Mouse (Mus musculus): Measurements from ENCODE around the gene Bag1. TPM values are rescaled to one million over a fixed set of nuclear protein-coding genes. Genes with fewer than 3 reads are reported as not detected.

Bag1 gene
- total and polyA plus RNA-seq, 3 experiments: 194 to 235 TPM; not detected in 1

GRCm38 (mm10) chr4:40974011-40974410 lies 25.9 kb upstream of the Bag1 start:
- H3K36me3 ChIP-seq (ENCODE audit: control insufficient read depth in 1 of 2, insufficient read depth in 2 of 2, low read length in 2 of 2): peaks cover 29 to 30% of the 10 kb centered on the region in 2 experiments
- TF ChIP-seq EP300 (IDR thresholded peaks at IDR 0.05; ENCODE audit: low read depth in 1 of 2, low read length in 2 of 2) (no peak), GATA1 (IDR thresholded peaks at IDR 0.05; ENCODE audit: low read depth, low read length) (no peak), ZC3H11A (IDR thresholded peaks at IDR 0.05; ENCODE audit: low read depth, low read length) (no peak), GABPA (IDR thresholded peaks at IDR 0.05; ENCODE audit: low read depth, low read length) (no peak), RAD21 (IDR thresholded peaks at IDR 0.05; ENCODE audit: low read depth, low read length) (no peak), TCF12 (IDR thresholded peaks at IDR 0.05; ENCODE audit: low read depth, low read length) (no peak), E2F4 (IDR thresholded peaks at IDR 0.05; ENCODE audit: borderline replicate concordance, low read depth, low read length) (no peak), ZKSCAN1 (IDR thresholded peaks at IDR 0.05; ENCODE audit: low read depth, low read length) (no peak), TAL1 (IDR thresholded peaks at IDR 0.05; ENCODE audit: low read length) (no peak), MAFK (IDR thresholded peaks at IDR 0.05; ENCODE audit: borderline replicate concordance, low read depth, low read length) (no peak), MAZ (IDR thresholded peaks at IDR 0.05; ENCODE audit: low read depth, low read length) (no peak), ZNF384 (IDR thresholded peaks at IDR 0.05; ENCODE audit: low read depth, low read length) (no peak), ELF1 (IDR thresholded peaks at IDR 0.05; ENCODE audit: low read depth, low read length) (no peak), MXI1 (IDR thresholded peaks at IDR 0.05; ENCODE audit: low read depth, low read length) (no peak)

GRCm38 (mm10) chr4:40971744-40972143 lies 23.6 kb upstream of the Bag1 start:
- peak overlapping the region; percentile 90 to 94 for H3K4me3 ChIP-seq (ENCODE audit: control insufficient read depth in 1 of 2, insufficient read depth in 1 of 2, low read depth in 2 of 2, low read length in 2 of 2)
- H3K27ac ChIP-seq (ENCODE audit: control insufficient read depth, low read depth, low read length): peak overlapping the region; percentile 78
- H3K4me1 ChIP-seq (ENCODE audit: control insufficient read depth in 1 of 2, insufficient read depth in 2 of 2, low read length in 2 of 2): peaks cover 0 to 24% of the 10 kb centered on the region in 2 experiments; a peak in 3 of 4 replicates
- H3K79me2 ChIP-seq (ENCODE audit: control insufficient read depth, insufficient read depth, low read length, poor library complexity): peaks cover 50% of the 10 kb centered on the region
- DNase-seq (ENCODE audit: low read depth, low spot score): peak; percentile 89
- H3K36me3 ChIP-seq (ENCODE audit: control insufficient read depth in 1 of 2, insufficient read depth in 2 of 2, low read length in 2 of 2): peaks cover 15 to 29% of the 10 kb centered on the region in 2 experiments
- peak overlapping the region; percentile 84 for H3K9ac ChIP-seq (ENCODE audit: control insufficient read depth, low read depth, low read length, poor library complexity, severe bottlenecking)
- H3K9me3 ChIP-seq (replicated peaks; ENCODE audit: insufficient read depth, low read length): no peaks in the 10 kb centered on the region
- H3K27me3 ChIP-seq (ENCODE audit: control insufficient read depth in 1 of 2, insufficient read depth in 2 of 2, low read length in 2 of 2): no peaks in the 10 kb centered on the region
- TF ChIP-seq RAD21 (IDR thresholded peaks at IDR 0.05; ENCODE audit: low read depth, low read length): peak; percentile 28
- TF ChIP-seq TAL1 (IDR thresholded peaks at IDR 0.05; ENCODE audit: low read length): no peak
- TF ChIP-seq CTCF (IDR thresholded peaks at IDR 0.05 in 2 of 3, conservative IDR thresholded peaks at IDR 0.05 in 1 of 3; ENCODE audit: control insufficient read depth in 1 of 3, insufficient read depth in 1 of 3, low read depth in 2 of 3, low read length in 3 of 3, poor library complexity in 1 of 3, severe bottlenecking in 1 of 3): peak; percentile 81 to 87 (median 85)
- no peak for TF ChIP-seq POLR2AphosphoS2 (IDR thresholded peaks at IDR 0.05; ENCODE audit: low read length)
- no peak for TF ChIP-seq RCOR1 (IDR thresholded peaks at IDR 0.05; ENCODE audit: low read depth, low read length)
- no peak for TF ChIP-seq MEF2A (IDR thresholded peaks at IDR 0.05; ENCODE audit: extremely low read depth, insufficient replicate concordance, low read depth, low read length, poor library complexity, severe bottlenecking)
- 0 out of 2 replicates have a peak, but pooled peaks have one; percentile 24 for TF ChIP-seq NELFE (IDR thresholded peaks at IDR 0.05; ENCODE audit: low read depth, low read length)
- peak; percentile 93 for TF ChIP-seq BHLHE40 (IDR thresholded peaks at IDR 0.05; ENCODE audit: borderline replicate concordance, low read depth, low read length)
- peak in 1 of 2 experiments; percentile 36; a peak in 1 of 4 replicates for TF ChIP-seq USF2 (IDR thresholded peaks at IDR 0.05; ENCODE audit: borderline replicate concordance in 1 of 2, insufficient read depth in 1 of 2, low read depth in 1 of 2, low read length in 2 of 2)
- TF ChIP-seq TBP (IDR thresholded peaks at IDR 0.05; ENCODE audit: low read depth, low read length): no peak
- TF ChIP-seq SIN3A (IDR thresholded peaks at IDR 0.05; ENCODE audit: low read length): peak; percentile 97
- TF ChIP-seq UBTF (IDR thresholded peaks at IDR 0.05; ENCODE audit: borderline replicate concordance, insufficient read depth, low read depth, low read length): no peak
- no peak for TF ChIP-seq POLR2AphosphoS5 (IDR thresholded peaks at IDR 0.05; ENCODE audit: borderline replicate concordance, low read depth, low read length)
- 0 out of 2 replicates have a peak, but pooled peaks have one; percentile 33 for TF ChIP-seq ETS1 (IDR thresholded peaks at IDR 0.05; ENCODE audit: low read depth, low read length)
- TF ChIP-seq JUND (IDR thresholded peaks at IDR 0.05; ENCODE audit: low read depth, low read length): 0 out of 2 replicates have a peak, but pooled peaks have one; percentile 40
- peak; percentile 71 for TF ChIP-seq HCFC1 (IDR thresholded peaks at IDR 0.05; ENCODE audit: low read depth, low read length)
- peak; percentile 99 for TF ChIP-seq MAX (IDR thresholded peaks at IDR 0.05; ENCODE audit: low read length)
- peak; percentile 20 for TF ChIP-seq ZC3H11A (IDR thresholded peaks at IDR 0.05; ENCODE audit: low read depth, low read length)
- peak; percentile 99 for TF ChIP-seq MXI1 (IDR thresholded peaks at IDR 0.05; ENCODE audit: low read depth, low read length)
- TF ChIP-seq ZNF384 (IDR thresholded peaks at IDR 0.05; ENCODE audit: low read depth, low read length): peak; percentile 82
- no peak for TF ChIP-seq NRF1 (IDR thresholded peaks at IDR 0.05; ENCODE audit: insufficient read depth, low read depth, low read length, poor library complexity, severe bottlenecking)
- TF ChIP-seq TCF12 (IDR thresholded peaks at IDR 0.05; ENCODE audit: low read depth, low read length): peak; percentile 50

More at GRCm38 (mm10) chr4:40974011-40974410, 25.9 kb upstream of the Bag1 start:
- Histone ChIP-seq H3K27me3 (ENCODE audit: control insufficient read depth in 1 of 2, insufficient read depth in 2 of 2, low read length in 2 of 2) (no peaks in the 10 kb centered on the region), H3K9me3 (replicated peaks; ENCODE audit: insufficient read depth, low read length) (no peaks in the 10 kb centered on the region), H3K27ac (ENCODE audit: control insufficient read depth, low read depth, low read length) (no peak overlapping the region), H3K9ac (ENCODE audit: control insufficient read depth, low read depth, low read length, poor library complexity, severe bottlenecking) (no peak overlapping the region), H3K4me1 (ENCODE audit: control insufficient read depth in 1 of 2, insufficient read depth in 2 of 2, low read length in 2 of 2) (peaks cover 0 to 24% of the 10 kb centered on the region in 2 experiments), H3K79me2 (ENCODE audit: control insufficient read depth, insufficient read depth, low read length, poor library complexity) (peaks cover 61% of the 10 kb centered on the region), H3K4me3 (ENCODE audit: control insufficient read depth in 1 of 2, insufficient read depth in 1 of 2, low read depth in 2 of 2, low read length in 2 of 2) (no peak overlapping the region)
- DNase-seq (ENCODE audit: low read depth, low spot score): no peak

All from MEL (cell line).